Mouse (Mus musculus): ENCODE results near the gene Acat2.

- TF ChIP-seq E2F4 (IDR thresholded peaks at IDR 0.05; ENCODE audit: insufficient read depth) (no peak), POLR2AphosphoS2 (IDR thresholded peaks at IDR 0.05; ENCODE audit: insufficient read length, low read depth) (no peak)
Measured at GRCm38 (mm10) chr17:12994069-12994468, 33.5 kb upstream of the Acat2 start, which contains the start of gene Wtap.

All from myocyte (in vitro differentiated cells).